Mouse (Mus musculus): ENCODE results near the gene Hist1h4m.

- TF ChIP-seq HCFC1 (IDR thresholded peaks at IDR 0.05; ENCODE audit: borderline replicate concordance, insufficient read depth, low read length) (no peak), ZC3H11A (IDR thresholded peaks at IDR 0.05; ENCODE audit: borderline replicate concordance, low read depth, low read length) (no peak), CHD2 (IDR thresholded peaks at IDR 0.05; ENCODE audit: low read depth, low read length) (no peak)
These were observed 16.0 kb upstream of the Hist1h4m start for GRCm38 (mm10) chr13:21795584-21795983.

Measured in ES-E14 (cell line).